Mouse (Mus musculus) MEL (cell line): Measurements from ENCODE around the gene Mst1. TPM values are rescaled to one million over a fixed set of nuclear protein-coding genes. Genes with fewer than 3 reads are reported as not detected.

Experiments
- DNase-seq: peaks from one replicate; pipeline ENCODE4 v3.0.0; 2011; ENCODE audit warnings: low read depth, low spot score
- H3K27ac ChIP-seq: 2 replicates; pipeline ENCODE4 v1.5.1; 2012; ENCODE audit warnings: low read depth, mild to moderate bottlenecking, control low read depth, low read length, moderate library complexity; ENCODE audit not compliant: control insufficient read depth
- H3K27me3 ChIP-seq, 2 experiments: fragments of 150-350 bp in 1 of 2; sonication (generic) in 1 of 2; 2 replicates each; pipeline ENCODE4 v1.6.1; 2012; ENCODE audit warnings: low read length in 2 of 2, mild to moderate bottlenecking in 2 of 2, improper control_type of control experiment in 1 of 2, moderate library complexity in 1 of 2; ENCODE audit not compliant: insufficient read depth in 2 of 2, control insufficient read depth in 1 of 2
- H3K36me3 ChIP-seq, 2 experiments: 2 replicates each; pipeline ENCODE4 v1.6.1; 2012 to 2014; ENCODE audit warnings: low read length in 2 of 2, improper control_type of control experiment in 1 of 2, inconsistent platforms in 1 of 2, mild to moderate bottlenecking in 1 of 2; ENCODE audit not compliant: insufficient read depth in 2 of 2, control insufficient read depth in 1 of 2
- H3K4me1 ChIP-seq, 2 experiments: fragments of 150-350 bp in 1 of 2; sonication (generic) in 1 of 2; 2 replicates each; pipeline ENCODE4 v1.6.1; 2012; ENCODE audit warnings: low read length in 2 of 2, improper control_type of control experiment in 1 of 2, mild to moderate bottlenecking in 1 of 2; ENCODE audit not compliant: insufficient read depth in 2 of 2, control insufficient read depth in 1 of 2
- H3K4me3 ChIP-seq, 2 experiments: fragments of 150-350 bp in 1 of 2; sonication (generic) in 1 of 2; 2 replicates each; pipeline ENCODE4 v1.5.1; 2012; ENCODE audit warnings: low read depth in 2 of 2, low read length in 2 of 2, mild to moderate bottlenecking in 2 of 2, moderate library complexity in 2 of 2, control low read depth in 1 of 2, improper control_type of control experiment in 1 of 2; ENCODE audit not compliant: control insufficient read depth in 1 of 2, insufficient read depth in 1 of 2
- H3K79me2 ChIP-seq: 2 replicates; pipeline ENCODE4 v1.6.1; 2012; ENCODE audit warnings: mild to moderate bottlenecking, low read length, moderate library complexity; ENCODE audit not compliant: control insufficient read depth, poor library complexity, insufficient read depth
- H3K9ac ChIP-seq: 2 replicates; pipeline ENCODE4 v1.6.1; 2012; ENCODE audit warnings: low read depth, mild to moderate bottlenecking, control low read depth, low read length, moderate library complexity; ENCODE audit not compliant: control insufficient read depth, poor library complexity, severe bottlenecking
- H3K9me3 ChIP-seq: fragments of 150-350 bp; sonication (generic); replicated peaks from 2 replicates; pipeline ENCODE4 v1.6.1; 2012; ENCODE audit warnings: mild to moderate bottlenecking, low read length, improper control_type of control experiment, moderate library complexity; ENCODE audit not compliant: insufficient read depth
- CHD2 ChIP-seq: IDR thresholded peaks from 2 replicates; pipeline ENCODE4 v1.6.1; 2011; ENCODE audit warnings: low read length, improper control_type of control experiment
- E2F4 ChIP-seq: IDR thresholded peaks from 2 replicates; pipeline ENCODE4 v1.6.1; 2011; ENCODE audit warnings: low read depth, low read length, improper control_type of control experiment, borderline replicate concordance
- ELF1 ChIP-seq: IDR thresholded peaks from 2 replicates; pipeline ENCODE4 v1.6.1; 2014; ENCODE audit warnings: low read depth, mild to moderate bottlenecking, inconsistent platforms, low read length, improper control_type of control experiment, moderate library complexity
- ETS1 ChIP-seq: IDR thresholded peaks from 2 replicates; pipeline ENCODE4 v1.6.1; 2012; ENCODE audit warnings: low read depth, mild to moderate bottlenecking, inconsistent platforms, low read length, improper control_type of control experiment, moderate library complexity
- GABPA ChIP-seq: IDR thresholded peaks from 2 replicates; pipeline ENCODE4 v1.6.1; 2012; ENCODE audit warnings: low read depth, mild to moderate bottlenecking, inconsistent platforms, low read length, improper control_type of control experiment, moderate library complexity
- JUND ChIP-seq: IDR thresholded peaks from 2 replicates; pipeline ENCODE4 v1.6.1; 2011; ENCODE audit warnings: low read depth, mild to moderate bottlenecking, improper control_type of control experiment, low read length
- KAT2A ChIP-seq: conservative IDR thresholded peaks from 2 replicates; pipeline ENCODE4 v1.6.1; 2012; ENCODE audit warnings: low read depth, low read length, improper control_type of control experiment, inconsistent platforms
- MAX ChIP-seq: IDR thresholded peaks from 2 replicates; pipeline ENCODE4 v1.6.1; 2011; ENCODE audit warnings: low read length, improper control_type of control experiment
- MAZ ChIP-seq: IDR thresholded peaks from 2 replicates; pipeline ENCODE4 v1.6.1; 2012; ENCODE audit warnings: low read depth, mild to moderate bottlenecking, inconsistent platforms, low read length, improper control_type of control experiment
- MEF2A ChIP-seq: IDR thresholded peaks from 2 replicates; pipeline ENCODE4 v1.6.1; 2014; ENCODE audit warnings: low read depth, mild to moderate bottlenecking, inconsistent platforms, low read length, improper control_type of control experiment; ENCODE audit not compliant: poor library complexity, insufficient replicate concordance, severe bottlenecking; ENCODE audit errors: extremely low read depth
- MXI1 ChIP-seq: IDR thresholded peaks from 2 replicates; pipeline ENCODE4 v1.6.1; 2011; ENCODE audit warnings: mild to moderate bottlenecking, low read depth, low read length, improper control_type of control experiment
- MYB ChIP-seq: IDR thresholded peaks from 2 replicates; pipeline ENCODE4 v1.6.1; 2011; ENCODE audit warnings: mild to moderate bottlenecking, low read depth, low read length, improper control_type of control experiment
- NELFE ChIP-seq: IDR thresholded peaks from 2 replicates; pipeline ENCODE4 v1.6.1; 2011; ENCODE audit warnings: low read depth, low read length, improper control_type of control experiment
- POLR2AphosphoS2 ChIP-seq: IDR thresholded peaks from 2 replicates; pipeline ENCODE4 v1.6.1; 2011; ENCODE audit warnings: low read length, improper control_type of control experiment
- POLR2AphosphoS5 ChIP-seq: IDR thresholded peaks from 2 replicates; pipeline ENCODE4 v1.6.1; 2012; ENCODE audit warnings: low read depth, borderline replicate concordance, mild to moderate bottlenecking, inconsistent platforms, low read length, moderate library complexity, mixed read lengths
- RCOR1 ChIP-seq: IDR thresholded peaks from 2 replicates; pipeline ENCODE4 v1.6.1; 2012; ENCODE audit warnings: low read depth, mild to moderate bottlenecking, inconsistent platforms, low read length, improper control_type of control experiment
- SMC3 ChIP-seq: IDR thresholded peaks from 2 replicates; pipeline ENCODE4 v1.6.1; 2011; ENCODE audit warnings: low read depth, low read length, improper control_type of control experiment
- TAL1 ChIP-seq: IDR thresholded peaks from 2 replicates; pipeline ENCODE4 v1.6.1; 2012; ENCODE audit warnings: mild to moderate bottlenecking, inconsistent platforms, low read length, moderate library complexity, mixed read lengths
- TBP ChIP-seq: IDR thresholded peaks from 2 replicates; pipeline ENCODE4 v1.8.0; 2011; ENCODE audit warnings: low read depth, low read length, improper control_type of control experiment
- TCF12 ChIP-seq: IDR thresholded peaks from 2 replicates; pipeline ENCODE4 v1.6.1; 2014; ENCODE audit warnings: low read depth, mild to moderate bottlenecking, inconsistent platforms, low read length, improper control_type of control experiment, moderate library complexity
- USF1 ChIP-seq: IDR thresholded peaks from 2 replicates; pipeline ENCODE4 v1.6.1; 2014; ENCODE audit warnings: low read depth, mild to moderate bottlenecking, inconsistent platforms, low read length, improper control_type of control experiment, moderate library complexity
- USF2 ChIP-seq, 2 experiments: IDR thresholded peaks; 2 replicates each; pipeline ENCODE4 v1.6.1; 2011 to 2012; ENCODE audit warnings: improper control_type of control experiment in 2 of 2, low read length in 2 of 2, borderline replicate concordance in 1 of 2, inconsistent platforms in 1 of 2, low read depth in 1 of 2, mild to moderate bottlenecking in 1 of 2; ENCODE audit not compliant: insufficient read depth in 1 of 2
- ZC3H11A ChIP-seq: IDR thresholded peaks from 2 replicates; pipeline ENCODE4 v1.6.1; 2012; ENCODE audit warnings: low read depth, mild to moderate bottlenecking, inconsistent platforms, low read length, improper control_type of control experiment
- ZKSCAN1 ChIP-seq: IDR thresholded peaks from 2 replicates; pipeline ENCODE4 v1.6.1; 2012; ENCODE audit warnings: low read depth, mild to moderate bottlenecking, inconsistent platforms, low read length, improper control_type of control experiment, moderate library complexity
- ZMIZ1 ChIP-seq: IDR thresholded peaks from 2 replicates; pipeline ENCODE4 v1.6.1; 2012; ENCODE audit warnings: low read depth, mild to moderate bottlenecking, inconsistent platforms, low read length, improper control_type of control experiment, moderate library complexity
- ZNF384 ChIP-seq: IDR thresholded peaks from 2 replicates; pipeline ENCODE4 v1.6.1; 2012; ENCODE audit warnings: low read depth, mild to moderate bottlenecking, inconsistent platforms, low read length, improper control_type of control experiment
- polyA plus RNA-seq, 2 experiments: library from polyadenylated mRNA; stranded (reverse) in 1 of 2; unstranded in 1 of 2; fragments of >175 nt in 1 of 2; fragments of >200 nt in 1 of 2; gene quantifications; 2 replicates each; pipeline versions ENCODE4 v1.2.1 to v1.2.4; 2012; ENCODE audit warnings: low replicate concordance in 2 of 2, low read depth in 1 of 2; ENCODE audit not compliant: insufficient read length in 2 of 2, insufficient read depth in 1 of 2, missing spikeins in 1 of 2
- total RNA-seq: library from RNA; depleted of rRNA; stranded (reverse); fragments of 300-350 nt; gene quantifications from 2 replicates; pipeline ENCODE4 v1.2.3, GENCODE M21; 2012

Gene Mst1
- total and polyA plus RNA-seq, 3 experiments: 1.6 to 10.0 TPM; not detected in 1

GRCm38 (mm10) chr9:108121170-108121969, 41.1 kb downstream of the Mst1 start:
- Histone ChIP-seq H3K9ac (no peak overlapping the region), H3K9me3 (no peaks in the 10 kb centered on the region), H3K27ac (no peak overlapping the region), H3K4me3 (no peak overlapping the region), H3K79me2 (no peaks in the 10 kb centered on the region), H3K4me1 (peaks cover 0 to 22% of the 10 kb centered on the region in 2 experiments; a peak in 3 of 4 replicates), H3K27me3 (no peaks in the 10 kb centered on the region), H3K36me3 (peaks cover 0 to 19% of the 10 kb centered on the region in 2 experiments; a peak in 2 of 4 replicates)
- DNase-seq: no peak
- TF ChIP-seq TAL1: no peak
- TF ChIP-seq ZMIZ1: no peak
- TF ChIP-seq ELF1: no peak
- no peak for TF ChIP-seq NELFE
- TF ChIP-seq ZKSCAN1: no peak
- TF ChIP-seq USF1: no peak
- TF ChIP-seq MXI1: no peak
- TF ChIP-seq ETS1: no peak
- TF ChIP-seq MYB: no peak
- TF ChIP-seq USF2 (IDR thresholded peaks at IDR 0.05; ENCODE audit: borderline replicate concordance in 1 of 2, insufficient read depth in 1 of 2, low read depth in 1 of 2, low read length in 2 of 2): no peak
- TF ChIP-seq GABPA: no peak
- TF ChIP-seq ZNF384: no peak
- no peak for TF ChIP-seq POLR2AphosphoS2
- no peak for TF ChIP-seq ZC3H11A
- no peak for TF ChIP-seq E2F4
- TF ChIP-seq, all 39 proteins: peak for 0

GRCm38 (mm10) chr9:108123916-108124315, 43.7 kb downstream of the Mst1 start:
- H3K27me3 ChIP-seq: no peaks in the 10 kb centered on the region
- H3K4me1 ChIP-seq: peaks cover 0 to 22% of the 10 kb centered on the region in 2 experiments; a peak in 3 of 4 replicates
- H3K9ac ChIP-seq: no peak overlapping the region
- H3K27ac ChIP-seq: no peak overlapping the region
- H3K9me3 ChIP-seq: no peaks in the 10 kb centered on the region
- no peak for DNase-seq
- no peaks in the 10 kb centered on the region for H3K79me2 ChIP-seq
- no peak overlapping the region for H3K4me3 ChIP-seq
- TF ChIP-seq TAL1: no peak
- no peak for TF ChIP-seq MAZ
- no peak for TF ChIP-seq ZC3H11A
- TF ChIP-seq MXI1: no peak
- TF ChIP-seq MEF2A: no peak
- no peak for TF ChIP-seq MAX
- TF ChIP-seq NELFE: no peak
- TF ChIP-seq ETS1: no peak
- TF ChIP-seq TBP: no peak
- no peak for TF ChIP-seq CHD2
- TF ChIP-seq RCOR1: no peak
- TF ChIP-seq TCF12: no peak
- no peak for TF ChIP-seq POLR2AphosphoS5
- TF ChIP-seq GABPA: no peak
- no peak for TF ChIP-seq E2F4
- TF ChIP-seq SMC3: no peak
- no peak for TF ChIP-seq USF1
- TF ChIP-seq JUND: no peak
- TF ChIP-seq KAT2A: no peak
- H3K36me3 ChIP-seq: peaks cover 0 to 19% of the 10 kb centered on the region in 2 experiments; a peak in 2 of 4 replicates
